Mouse (Mus musculus): Measurements from ENCODE around the gene Ppp3r1. TPM values are rescaled to one million over a fixed set of nuclear protein-coding genes. Genes with fewer than 3 reads are reported as not detected.

Ppp3r1 gene
- total and polyA plus RNA-seq, 2 experiments, result 15.1 to 21.4 TPM

GRCm38 (mm10) chr11:17159738-17160241 lies 727 bp downstream of the Ppp3r1 start:
- peak overlapping the region; percentile 92 for H3K4me3 ChIP-seq (ENCODE audit: insufficient read depth, low read depth, low read length)
- peaks cover 23% of the 10 kb centered on the region for H3K79me2 ChIP-seq (ENCODE audit: control insufficient read depth, insufficient read depth, low read length)
- no peaks in the 10 kb centered on the region for H3K36me3 ChIP-seq (ENCODE audit: control insufficient read depth, insufficient read depth, low read length)
- peak; percentile 38 for DNase-seq (ENCODE audit: extremely low read depth, low read depth, low spot score)
- 2% methylated on average over 46 of the region's 46 CpGs for WGBS
- TF ChIP-seq CTCF (IDR thresholded peaks at IDR 0.05; ENCODE audit: low read depth, low read length) (no peak), POLR2A (IDR thresholded peaks at IDR 0.05; ENCODE audit: extremely low read depth, insufficient read depth, low read length) (no peak)
- H3K9ac ChIP-seq (ENCODE audit: low read depth, low read length), result peak overlapping the region; percentile 87
- no peaks in the 10 kb centered on the region for H3K27me3 ChIP-seq (ENCODE audit: control insufficient read depth, insufficient read depth, low read length)
- peak overlapping the region; percentile 87 for H3K27ac ChIP-seq (replicated peaks; ENCODE audit: insufficient read depth, low read depth, low read length)
- H3K4me1 ChIP-seq (ENCODE audit: control insufficient read depth, insufficient read depth, low read length), result peaks cover 17% of the 10 kb centered on the region

DNA sequence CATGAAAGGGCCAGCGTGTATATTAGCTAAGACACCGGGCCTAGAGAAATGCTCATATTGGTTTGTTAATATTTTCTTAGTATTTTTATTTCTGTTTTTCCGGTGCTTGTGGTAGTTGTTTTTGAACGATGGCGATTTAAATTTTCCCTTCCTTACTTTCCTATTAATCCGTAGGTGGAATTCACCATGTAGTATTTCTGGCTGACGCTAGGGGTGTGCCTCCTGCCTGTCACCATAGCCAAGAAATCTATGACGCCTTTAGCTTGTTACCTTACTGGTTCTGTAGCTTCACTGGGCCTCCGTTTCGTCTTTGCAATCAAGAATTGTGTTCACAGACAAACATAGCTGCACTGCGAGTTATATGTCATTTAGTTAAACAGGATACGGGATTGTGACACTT lies 1.2 kb downstream of the Ppp3r1 start:
- Histone ChIP-seq H3K36me3 (ENCODE audit: control insufficient read depth, insufficient read depth, low read length) (no peaks in the 10 kb centered on the region), H3K4me3 (ENCODE audit: insufficient read depth, low read depth, low read length) (peak overlapping the region; percentile 92), H3K79me2 (ENCODE audit: control insufficient read depth, insufficient read depth, low read length) (peaks cover 25% of the 10 kb centered on the region), H3K27ac (replicated peaks; ENCODE audit: insufficient read depth, low read depth, low read length) (peak overlapping the region; percentile 87), H3K4me1 (ENCODE audit: control insufficient read depth, insufficient read depth, low read length) (peaks cover 19% of the 10 kb centered on the region), H3K27me3 (ENCODE audit: control insufficient read depth, insufficient read depth, low read length) (no peaks in the 10 kb centered on the region), H3K9ac (ENCODE audit: low read depth, low read length) (peak overlapping the region; percentile 87)
- TF ChIP-seq POLR2A (IDR thresholded peaks at IDR 0.05; ENCODE audit: extremely low read depth, insufficient read depth, low read length) (no peak), CTCF (IDR thresholded peaks at IDR 0.05; ENCODE audit: low read depth, low read length) (peak; percentile 52; the same call in 1 of the 2 replicates)
- WGBS, result under 1% methylated on average over 12 of the region's 12 CpGs
- peak; percentile 73 for DNase-seq (ENCODE audit: extremely low read depth, low read depth, low spot score)

DNA sequence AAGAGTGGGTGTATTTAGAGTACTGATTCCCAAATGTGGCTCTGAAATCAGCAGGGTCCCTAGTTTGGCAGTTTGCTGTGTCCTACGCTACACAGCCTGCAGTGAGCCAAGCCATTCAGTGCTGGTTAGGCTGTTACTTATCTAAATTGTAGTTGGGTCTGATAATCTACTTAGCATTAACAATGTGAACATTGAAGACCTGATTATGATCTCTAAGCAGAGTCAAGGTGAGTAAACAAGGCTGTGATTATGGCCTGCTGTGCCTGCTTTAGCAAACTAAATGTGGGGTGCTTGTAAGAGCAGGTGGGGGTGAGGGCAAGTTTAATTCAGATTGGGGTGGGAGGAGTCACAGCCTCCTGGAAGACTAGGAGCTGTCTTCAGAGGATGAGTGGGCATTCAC lies 4.9 kb downstream of the Ppp3r1 start:
- Histone ChIP-seq H3K27me3 (ENCODE audit: control insufficient read depth, insufficient read depth, low read length) (no peaks in the 10 kb centered on the region), H3K9ac (ENCODE audit: low read depth, low read length) (no peak overlapping the region), H3K27ac (replicated peaks; ENCODE audit: insufficient read depth, low read depth, low read length) (no peak overlapping the region), H3K36me3 (ENCODE audit: control insufficient read depth, insufficient read depth, low read length) (no peaks in the 10 kb centered on the region), H3K4me3 (ENCODE audit: insufficient read depth, low read depth, low read length) (no peak overlapping the region), H3K79me2 (ENCODE audit: control insufficient read depth, insufficient read depth, low read length) (peaks cover 44% of the 10 kb centered on the region), H3K4me1 (ENCODE audit: control insufficient read depth, insufficient read depth, low read length) (peaks cover 31% of the 10 kb centered on the region)
- TF ChIP-seq POLR2A (IDR thresholded peaks at IDR 0.05; ENCODE audit: extremely low read depth, insufficient read depth, low read length) (no peak), CTCF (IDR thresholded peaks at IDR 0.05; ENCODE audit: low read depth, low read length) (no peak)
- DNase-seq (ENCODE audit: extremely low read depth, low read depth, low spot score), result no peak
- WGBS, result 80% methylated on average over 1 of the region's 1 CpGs

GRCm38 (mm10) chr11:17166627-17167026 lies 7.6 kb downstream of the Ppp3r1 start:
- Histone ChIP-seq H3K4me1 (ENCODE audit: control insufficient read depth, insufficient read depth, low read length) (peaks cover 40% of the 10 kb centered on the region), H3K4me3 (ENCODE audit: insufficient read depth, low read depth, low read length) (no peak overlapping the region), H3K27me3 (ENCODE audit: control insufficient read depth, insufficient read depth, low read length) (no peaks in the 10 kb centered on the region), H3K79me2 (ENCODE audit: control insufficient read depth, insufficient read depth, low read length) (peaks cover 48% of the 10 kb centered on the region), H3K36me3 (ENCODE audit: control insufficient read depth, insufficient read depth, low read length) (no peaks in the 10 kb centered on the region), H3K27ac (replicated peaks; ENCODE audit: insufficient read depth, low read depth, low read length) (no peak overlapping the region), H3K9ac (ENCODE audit: low read depth, low read length) (no peak overlapping the region)
- DNase-seq (ENCODE audit: extremely low read depth, low read depth, low spot score), result no peak
- WGBS, result 87% methylated on average over 7 of the region's 7 CpGs
- TF ChIP-seq POLR2A (IDR thresholded peaks at IDR 0.05; ENCODE audit: extremely low read depth, insufficient read depth, low read length) (no peak), CTCF (IDR thresholded peaks at IDR 0.05; ENCODE audit: low read depth, low read length) (no peak)

DNA sequence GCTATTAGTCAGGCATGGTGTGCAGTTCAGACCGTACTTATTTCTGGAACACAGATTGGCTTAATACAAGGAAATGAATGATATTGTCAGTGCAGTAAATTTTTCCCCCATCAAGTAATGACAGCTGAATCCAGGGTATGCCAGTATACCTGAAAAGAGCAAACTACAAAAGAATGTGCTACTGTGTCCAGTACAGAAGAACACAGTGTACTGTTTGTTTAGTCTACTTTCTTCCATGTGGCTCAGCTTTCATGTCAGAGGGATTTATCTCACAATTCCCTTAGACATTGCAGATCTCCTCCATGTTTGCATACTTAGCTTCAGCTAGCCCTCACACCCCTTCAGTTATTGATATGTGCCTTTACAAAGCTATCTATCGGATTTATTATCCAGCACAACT lies 10.2 kb downstream of the Ppp3r1 start:
- Histone ChIP-seq H3K79me2 (ENCODE audit: control insufficient read depth, insufficient read depth, low read length) (peaks cover 50% of the 10 kb centered on the region), H3K36me3 (ENCODE audit: control insufficient read depth, insufficient read depth, low read length) (no peaks in the 10 kb centered on the region), H3K9ac (ENCODE audit: low read depth, low read length) (no peak overlapping the region), H3K4me3 (ENCODE audit: insufficient read depth, low read depth, low read length) (no peak overlapping the region), H3K27me3 (ENCODE audit: control insufficient read depth, insufficient read depth, low read length) (no peaks in the 10 kb centered on the region), H3K4me1 (ENCODE audit: control insufficient read depth, insufficient read depth, low read length) (peaks cover 29% of the 10 kb centered on the region), H3K27ac (replicated peaks; ENCODE audit: insufficient read depth, low read depth, low read length) (peak overlapping the region; percentile 44; the same call in 1 of the 2 replicates)
- peak; percentile 51 for DNase-seq (ENCODE audit: extremely low read depth, low read depth, low spot score)
- WGBS, result 43% methylated on average over 2 of the region's 2 CpGs
- no peak for TF ChIP-seq POLR2A (IDR thresholded peaks at IDR 0.05; ENCODE audit: extremely low read depth, insufficient read depth, low read length)
- TF ChIP-seq CTCF (IDR thresholded peaks at IDR 0.05; ENCODE audit: low read depth, low read length), result no peak

DNA sequence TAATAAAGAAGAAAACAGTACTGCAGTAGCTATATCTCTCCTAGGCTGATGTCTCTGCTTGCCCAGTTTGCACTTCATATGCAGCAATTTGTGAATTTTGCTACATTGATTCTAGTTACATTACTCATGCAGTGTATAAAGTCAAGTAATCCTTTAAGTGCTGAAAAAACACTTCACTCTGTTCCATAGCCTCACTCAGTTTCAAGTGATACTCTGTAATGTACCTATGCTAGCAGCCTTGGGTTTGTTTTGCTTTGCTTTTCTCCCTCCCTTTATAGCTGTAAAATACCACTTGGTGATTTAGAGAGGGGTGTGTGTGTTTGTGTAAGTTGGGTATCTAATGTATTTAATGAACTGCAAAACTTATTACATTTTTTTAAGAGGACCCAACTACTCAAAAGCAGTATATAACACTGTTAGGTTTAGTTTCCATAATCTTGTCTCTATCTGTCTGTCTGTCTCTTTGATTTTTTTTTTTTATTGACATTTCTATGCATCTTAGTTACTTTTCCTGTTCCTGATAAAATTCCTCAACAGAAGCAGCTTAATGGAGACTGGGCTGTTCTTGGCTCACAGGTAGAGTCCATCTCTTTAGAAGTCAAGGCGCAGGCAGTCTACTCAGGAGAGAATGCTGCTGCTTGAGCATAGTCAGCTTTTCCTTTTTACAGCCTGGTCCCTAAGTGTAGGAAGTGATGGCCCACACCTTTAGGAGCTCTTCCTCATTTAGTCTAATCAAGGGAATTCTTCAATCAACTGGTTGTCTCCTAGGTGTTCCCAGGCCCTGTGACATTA lies 12.1 kb downstream of the Ppp3r1 start:
- Histone ChIP-seq H3K27ac (replicated peaks; ENCODE audit: insufficient read depth, low read depth, low read length) (no peak overlapping the region), H3K9ac (ENCODE audit: low read depth, low read length) (no peak overlapping the region), H3K79me2 (ENCODE audit: control insufficient read depth, insufficient read depth, low read length) (peaks cover 38% of the 10 kb centered on the region), H3K4me3 (ENCODE audit: insufficient read depth, low read depth, low read length) (no peak overlapping the region), H3K36me3 (ENCODE audit: control insufficient read depth, insufficient read depth, low read length) (no peaks in the 10 kb centered on the region), H3K27me3 (ENCODE audit: control insufficient read depth, insufficient read depth, low read length) (no peaks in the 10 kb centered on the region), H3K4me1 (ENCODE audit: control insufficient read depth, insufficient read depth, low read length) (peaks cover 20% of the 10 kb centered on the region)
- DNase-seq (ENCODE audit: extremely low read depth, low read depth, low spot score), result no peak
- WGBS, result 98% methylated on average over 1 of the region's 1 CpGs
- TF ChIP-seq POLR2A (IDR thresholded peaks at IDR 0.05; ENCODE audit: extremely low read depth, insufficient read depth, low read length), result no peak
- no peak for TF ChIP-seq CTCF (IDR thresholded peaks at IDR 0.05; ENCODE audit: low read depth, low read length)
